Mouse (Mus musculus) T-helper 1 cell (primary cell): ENCODE results near the gene Mgat2.
"Not testable (repeated sequence)": the region's sequence is repeated elsewhere in the genome, so short reads cannot be mapped to it uniquely, and the experiment has no call there.

Experiments used
- in situ Hi-C: fragments of 300-600 bp; cut with MboI, MseI; formaldehyde crosslinking; loops from one replicate; pipeline ENCODE4 v1.15.1; 2025; ENCODE audit warnings: high pct_unique_total_duplicates

The Mgat2 gene

DNA sequence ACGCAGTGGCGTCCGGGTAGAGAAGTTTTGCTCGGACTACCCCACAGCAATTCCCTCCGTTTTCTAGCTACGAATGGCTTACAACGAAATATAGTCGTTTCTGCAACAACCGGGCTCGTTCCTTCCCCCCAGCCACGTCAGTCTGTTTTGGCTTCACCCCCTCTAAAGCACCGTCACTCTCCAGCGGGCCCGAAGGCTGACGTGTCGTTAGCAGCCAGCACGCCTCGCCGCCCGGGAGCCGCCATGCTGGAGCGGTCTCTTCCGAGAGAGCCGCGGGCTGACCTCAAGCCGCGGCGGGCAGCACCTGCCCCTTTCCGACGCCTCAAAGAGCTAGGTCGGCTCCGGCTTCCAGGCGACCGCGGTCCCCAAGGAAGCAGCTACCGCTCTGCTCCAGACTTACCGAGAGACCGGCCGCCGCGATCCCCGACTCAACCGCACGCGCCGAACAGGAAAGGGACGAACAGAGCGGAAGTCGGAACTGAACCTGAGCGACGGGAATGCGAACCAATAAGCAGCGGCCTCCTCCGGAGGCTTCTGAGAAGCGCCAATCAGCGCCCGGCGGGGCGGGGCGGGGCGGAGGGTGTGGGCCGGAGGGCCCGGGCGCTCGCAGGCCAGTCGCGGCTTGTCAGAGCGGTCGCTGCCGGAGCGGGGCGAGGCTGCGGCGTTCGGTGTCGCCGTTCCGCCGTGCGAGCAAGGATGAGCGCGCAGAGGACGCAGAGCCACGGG, at the start of gene Mgat2, which contains the start of gene Rpl36al:
TSS of gene Mgat2 (plus strand) at position 575 of the 726 bp plus-strand sequence.
TSS of gene Rpl36al (minus strand) at position 501 of the 726 bp plus-strand sequence.
- in situ Hi-C loops, result loop anchor here (25.0 kb wide), 2 partner anchors 404 to 1779 kb away; partner anchors contain the start of genes Psma3 and Vcpkmt

DNA sequence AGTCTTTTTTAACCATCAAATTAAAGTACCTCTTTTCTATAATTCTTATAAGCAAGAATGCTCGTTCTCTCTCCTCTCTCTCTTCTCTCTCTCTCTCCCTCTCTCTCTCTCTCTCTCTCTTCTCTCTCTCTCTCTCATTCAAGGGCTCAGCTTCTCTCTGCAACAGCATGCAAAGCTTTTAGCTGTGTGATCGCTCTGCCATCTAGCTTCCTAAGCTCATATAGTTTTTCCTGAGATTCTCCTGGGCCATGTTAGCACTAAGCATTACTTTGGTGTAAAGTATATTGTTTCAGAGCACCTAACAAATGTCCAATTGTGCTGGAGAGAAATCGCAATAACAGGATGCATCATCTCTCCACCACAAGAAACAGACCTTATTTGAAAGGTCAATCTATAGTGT, 44.8 kb upstream of the Mgat2 start:
- in situ Hi-C loops, result no loop called here

DNA sequence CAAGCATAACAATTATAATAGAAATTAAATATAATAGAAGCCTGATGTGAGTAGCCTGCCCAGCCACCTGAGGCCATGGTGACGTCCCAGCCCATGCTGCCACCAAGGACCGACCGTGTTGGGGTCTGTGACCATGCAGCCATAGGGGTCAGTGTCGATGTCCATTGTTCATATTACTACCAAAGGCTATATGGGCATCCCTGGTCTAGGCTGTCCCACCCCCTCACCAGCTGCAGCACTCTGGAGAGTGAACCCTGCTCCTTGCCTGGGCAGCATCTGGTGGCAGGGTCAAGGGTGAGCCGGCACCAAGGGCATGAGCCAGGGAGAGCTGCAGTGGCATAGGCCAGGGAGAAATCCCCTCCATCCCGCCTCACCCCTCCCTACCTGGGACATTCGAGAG, 44.1 kb upstream of the Mgat2 start:
- in situ Hi-C loops, result no loop called here

DNA sequence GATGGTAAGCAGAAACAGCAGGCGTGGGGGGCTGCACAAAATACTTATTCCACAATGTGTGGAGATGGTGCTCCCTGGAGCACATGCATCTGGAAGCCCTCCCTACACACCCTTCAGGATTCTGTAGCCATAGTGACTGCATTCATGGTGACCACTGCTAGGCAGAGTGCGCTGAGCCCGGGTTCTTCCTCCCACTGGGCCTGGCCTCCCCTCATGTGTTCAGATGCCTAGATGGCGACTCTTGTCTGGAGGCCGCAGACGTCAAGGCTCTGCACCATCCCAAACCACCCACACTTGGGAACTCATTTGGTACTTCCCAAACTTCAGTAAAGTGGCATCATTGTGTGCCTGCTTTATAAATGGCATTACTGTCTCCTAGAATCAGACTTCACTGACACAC, 40.5 kb upstream of the Mgat2 start:
- in situ Hi-C loops, result no loop called here

DNA sequence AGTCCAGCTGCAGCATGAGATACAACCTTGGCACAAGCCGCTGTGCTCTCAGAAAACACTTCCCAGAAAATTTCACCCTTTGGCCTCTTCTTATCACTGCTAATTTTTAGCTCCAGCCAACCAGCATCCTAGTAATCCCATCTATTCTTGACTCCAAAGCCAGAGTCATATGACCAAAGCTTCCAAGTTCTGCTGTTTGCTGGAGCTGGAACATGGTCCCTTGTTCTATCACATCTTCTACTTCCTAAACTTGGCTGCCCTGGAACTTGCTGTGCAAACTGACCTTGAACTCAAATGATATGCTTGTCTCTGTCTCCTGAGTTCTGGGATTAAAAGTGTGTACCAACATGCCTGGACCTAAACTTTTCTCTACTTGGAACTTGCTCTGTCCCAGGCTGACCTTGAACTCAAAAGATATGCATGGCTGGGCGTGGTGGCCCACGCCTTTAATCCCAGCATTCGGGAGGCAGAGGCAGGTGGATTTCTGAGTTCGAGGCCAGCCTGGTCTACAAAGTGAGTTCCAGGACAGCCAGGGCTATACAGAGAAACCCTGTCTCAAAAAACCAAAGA, 36.7 kb upstream of the Mgat2 start:
- in situ Hi-C loops, result no loop called here

DNA sequence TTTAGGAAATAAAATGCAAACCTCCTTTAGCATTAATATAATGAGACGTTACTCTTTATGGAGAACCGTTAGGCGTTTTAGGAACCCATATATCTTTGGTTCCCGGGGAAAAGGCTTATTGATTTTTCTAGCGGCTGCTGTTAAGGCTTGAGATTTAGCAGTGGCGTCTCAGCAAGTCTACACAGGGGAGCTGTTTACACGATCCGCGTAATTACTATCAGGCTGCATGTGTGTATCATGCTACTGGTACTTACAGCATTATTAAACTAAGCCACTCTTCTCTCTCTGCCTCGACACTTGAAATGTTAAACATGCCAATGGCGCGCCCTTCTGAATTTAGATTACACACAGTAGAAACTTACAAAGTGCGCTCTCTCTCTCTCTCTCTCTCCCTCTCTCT, 33.9 kb upstream of the Mgat2 start:
- in situ Hi-C loops, result no loop called here

DNA sequence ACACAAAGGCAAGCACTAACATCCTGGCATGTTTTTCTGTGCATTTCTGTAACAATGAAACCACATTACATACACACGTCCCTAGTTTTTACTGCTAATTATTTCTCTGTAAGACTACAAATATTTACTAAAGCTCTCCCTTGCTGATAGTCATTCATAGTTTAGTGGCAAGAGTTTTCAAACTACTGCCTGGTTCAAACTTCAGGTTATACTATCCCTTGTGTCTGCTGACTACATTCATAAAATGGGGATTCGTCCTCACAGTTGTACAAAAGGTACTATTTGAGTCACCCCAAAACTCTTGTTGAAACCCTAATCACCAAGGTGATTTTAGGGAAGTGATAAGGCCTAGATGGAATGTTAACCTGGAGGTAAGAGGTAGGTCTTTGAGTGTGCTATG, 28.0 kb upstream of the Mgat2 start:
- in situ Hi-C loops, result no loop called here

DNA sequence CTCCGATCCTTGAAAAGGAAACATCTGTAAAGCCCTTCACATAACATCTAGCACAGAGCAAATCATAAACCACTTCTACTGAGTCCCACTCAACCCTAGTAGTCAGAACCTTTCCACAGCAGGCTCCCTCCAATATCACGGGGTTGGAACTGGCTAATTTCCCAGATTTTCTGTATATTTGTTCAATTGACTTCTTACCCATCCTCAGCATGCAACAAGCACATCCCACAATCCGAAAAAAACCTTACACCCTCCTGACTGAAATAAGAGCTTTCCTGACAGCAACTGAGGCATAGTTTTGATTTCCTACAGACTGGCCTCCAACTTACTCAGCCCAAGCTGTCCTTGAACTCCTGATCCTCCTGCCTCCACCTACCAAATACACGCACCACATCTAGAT, 27.5 kb upstream of the Mgat2 start:
- in situ Hi-C loops, result no loop called here

DNA sequence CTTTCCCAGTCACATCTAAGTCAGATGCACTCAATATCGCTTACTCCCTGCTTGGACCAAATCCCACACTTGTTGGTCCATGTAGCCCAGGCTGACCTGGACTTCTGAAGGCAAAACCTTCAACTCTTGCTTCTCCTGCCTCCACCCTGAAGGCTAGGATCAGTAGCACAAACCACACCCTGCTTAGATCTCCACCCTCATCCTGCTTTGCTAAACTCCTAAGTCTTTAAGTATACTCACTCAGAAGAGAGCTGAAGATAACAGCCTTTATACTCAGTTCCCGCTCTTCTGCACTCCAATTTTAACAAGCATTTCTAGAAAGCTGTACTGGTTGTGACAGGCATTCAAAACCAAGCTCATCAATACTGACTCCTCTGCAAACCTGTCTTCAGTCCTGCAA, 26.9 kb upstream of the Mgat2 start:
- in situ Hi-C loops, result no loop called here

DNA sequence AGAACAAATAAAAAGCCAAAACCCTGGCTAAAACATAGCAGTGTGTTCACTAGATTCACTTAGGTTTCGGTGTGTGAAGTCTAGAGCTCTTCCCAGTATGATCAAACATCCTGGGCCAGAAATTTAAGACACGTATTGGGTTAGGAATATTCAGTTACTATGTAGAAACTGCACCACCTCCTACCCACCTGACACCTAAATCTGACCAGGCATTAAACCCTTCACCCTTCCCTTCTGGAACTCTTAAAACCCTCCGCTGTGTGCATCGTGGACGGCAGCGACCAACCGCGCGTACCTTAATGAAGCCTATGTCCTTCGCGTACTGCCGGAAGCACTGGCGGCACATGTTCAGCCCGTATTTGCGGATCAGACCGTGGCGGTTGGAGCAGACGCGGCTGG, 25.6 kb upstream of the Mgat2 start:
- in situ Hi-C loops, result no loop called here

DNA sequence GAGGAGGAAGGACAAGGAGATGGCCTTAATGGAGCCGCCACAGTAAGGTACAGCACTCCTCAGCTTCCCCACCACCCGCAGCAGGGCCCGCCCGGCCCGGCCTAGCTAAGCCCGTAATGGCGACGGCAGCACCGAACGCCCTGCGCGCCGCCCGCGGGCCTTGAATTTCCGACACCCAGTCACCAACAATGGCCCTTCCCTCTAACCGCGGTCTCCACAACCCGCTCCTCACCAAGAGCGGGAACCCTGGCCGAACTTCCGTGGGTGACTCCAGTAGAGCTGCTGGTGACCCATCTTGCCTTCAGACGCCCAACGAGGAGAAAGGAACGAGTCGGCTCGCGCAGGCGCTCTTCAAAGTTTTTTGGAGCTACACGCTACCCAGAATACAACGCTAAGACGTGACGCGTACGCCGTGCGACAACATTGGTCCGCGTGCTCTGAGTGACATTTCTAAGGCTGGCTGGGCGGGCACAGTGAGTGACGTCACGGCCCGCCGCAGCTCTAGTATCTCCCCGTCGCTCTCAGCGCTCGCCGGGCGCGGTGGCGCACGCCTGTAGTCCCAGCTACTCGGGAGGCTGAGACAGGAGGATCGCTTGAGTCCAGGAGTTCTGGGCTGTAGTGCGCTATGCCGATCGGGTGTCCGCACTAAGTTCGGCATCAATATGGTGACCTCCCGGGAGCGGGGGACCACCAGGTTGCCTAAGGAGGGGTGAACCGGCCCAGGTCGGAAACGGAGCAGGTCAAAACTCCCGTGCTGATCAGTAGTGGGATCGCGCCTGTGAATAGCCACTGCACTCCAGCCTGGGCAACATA, 25.0 kb upstream of the Mgat2 start, which contains the start of gene Rps29:
TSS of gene Rps29 (minus strand) at position 422 of the 813 bp plus-strand sequence.
- in situ Hi-C loops, result not testable (repeated sequence)

DNA sequence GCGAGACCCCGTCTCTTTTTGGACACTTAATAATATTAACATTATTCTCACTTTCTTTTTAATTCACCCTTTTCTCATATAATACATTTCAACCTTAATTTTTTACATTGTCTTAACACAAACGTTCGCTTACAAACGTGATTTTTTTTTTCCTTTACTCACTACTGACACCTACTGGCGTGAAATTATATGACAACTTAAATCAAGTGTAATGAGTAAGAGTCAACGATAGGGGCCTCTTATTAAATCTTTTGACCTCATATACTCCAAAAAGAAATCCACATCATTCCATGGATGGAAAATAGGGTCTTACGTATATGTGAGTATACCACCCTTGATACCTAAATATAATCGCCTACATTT, 24.4 kb upstream of the Mgat2 start:
- in situ Hi-C loops, result no loop called here

DNA sequence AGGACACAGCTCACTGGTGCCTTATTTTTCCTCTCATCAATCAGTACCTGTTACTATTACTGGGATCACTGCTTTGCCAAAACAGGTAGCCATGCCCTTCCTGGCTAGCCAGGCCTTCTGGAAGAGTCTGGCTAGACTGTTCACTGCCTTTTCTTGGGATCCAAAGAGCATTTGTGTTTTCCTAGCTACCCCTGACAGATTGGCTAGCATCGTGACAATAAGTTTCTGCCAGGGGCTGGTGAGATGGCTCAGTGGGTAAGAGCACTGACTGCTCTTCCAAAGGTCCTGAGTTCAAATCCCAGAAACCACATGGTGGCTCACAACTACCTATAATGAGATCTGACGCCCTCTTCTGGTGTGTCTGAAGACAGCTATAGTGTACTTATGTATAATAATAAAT, 23.3 kb upstream of the Mgat2 start:
- in situ Hi-C loops, result loop anchor here (10.0 kb wide), 1 partner anchor 724 kb away; no protein-coding TSS in a partner anchor

DNA sequence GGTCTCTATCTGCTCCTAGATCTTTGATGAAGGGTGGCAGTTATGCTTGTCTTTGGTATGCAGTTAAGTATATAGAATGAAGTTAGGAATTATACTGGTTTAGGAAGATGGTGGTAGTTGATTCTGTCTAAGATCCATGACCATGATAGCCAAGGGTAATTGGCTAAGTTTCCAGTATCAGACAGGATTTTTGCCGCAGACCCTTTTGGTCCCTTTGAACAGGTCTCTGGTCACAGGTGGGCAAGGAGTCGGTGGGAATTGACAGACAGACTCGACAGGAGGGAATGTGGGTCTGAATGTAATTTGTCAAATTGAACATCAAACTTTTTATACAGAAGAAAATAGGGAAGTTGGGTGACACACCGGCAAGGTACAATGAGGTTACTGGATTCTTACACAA, 20.4 kb upstream of the Mgat2 start:
- in situ Hi-C loops, result loop anchor here (10.0 kb wide), 1 partner anchor 721 kb away; no protein-coding TSS in a partner anchor

DNA sequence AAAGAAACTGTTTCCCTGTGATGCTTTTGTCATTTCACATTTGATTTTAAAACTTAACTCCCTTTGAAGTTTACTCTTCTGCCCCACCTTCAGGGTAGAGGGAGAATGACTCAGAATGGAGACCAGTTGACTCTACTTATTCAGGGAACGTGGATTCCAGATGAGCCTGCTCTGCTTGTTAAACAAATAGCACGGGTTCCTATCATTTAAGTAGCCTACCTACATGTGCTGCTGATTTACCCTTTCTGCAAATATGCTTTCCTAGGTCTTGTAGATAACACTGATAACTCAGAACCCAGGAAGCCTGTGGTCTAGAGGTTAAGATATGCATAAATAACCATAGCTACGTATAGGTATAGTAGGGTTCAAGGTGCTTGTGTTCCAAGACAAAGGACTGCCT, 19.1 kb upstream of the Mgat2 start:
- in situ Hi-C loops, result loop anchor here (10.0 kb wide), 1 partner anchor 720 kb away; no protein-coding TSS in a partner anchor

DNA sequence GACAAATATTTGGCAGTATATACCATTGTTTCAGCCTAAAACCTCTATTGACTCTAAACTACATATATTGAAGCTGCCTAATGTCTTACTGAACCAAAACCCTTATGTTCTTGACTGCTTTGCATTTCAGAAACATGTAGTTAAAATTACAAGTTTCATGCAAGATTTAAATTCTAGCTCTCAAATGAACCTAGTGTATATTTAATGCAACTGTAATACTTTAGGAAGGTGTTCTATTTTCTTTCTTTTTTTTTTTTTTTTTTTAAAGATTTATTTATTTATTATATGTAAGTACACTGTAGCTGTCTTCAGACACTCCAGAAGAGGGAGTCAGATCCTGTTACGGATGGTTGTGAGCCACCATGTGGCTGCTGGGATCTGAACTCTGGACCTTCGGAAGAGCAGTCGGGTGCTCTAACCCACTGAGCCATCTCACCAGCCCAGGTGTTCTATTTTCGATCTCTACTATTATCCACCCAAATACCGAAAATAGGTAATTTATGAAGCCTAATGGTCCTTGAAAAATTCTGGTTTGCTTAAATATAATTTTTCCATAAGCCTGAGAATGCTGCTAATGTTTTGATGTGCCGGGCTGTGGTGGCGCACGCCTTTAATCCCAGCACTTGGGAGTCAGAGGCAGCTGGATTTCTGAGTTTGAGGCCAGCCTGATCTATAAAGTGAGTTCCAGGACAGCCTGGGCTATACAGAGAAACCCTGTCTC, 16.9 kb upstream of the Mgat2 start:
- in situ Hi-C loops, result loop anchor here (10.0 kb wide), 1 partner anchor 718 kb away; no protein-coding TSS in a partner anchor

DNA sequence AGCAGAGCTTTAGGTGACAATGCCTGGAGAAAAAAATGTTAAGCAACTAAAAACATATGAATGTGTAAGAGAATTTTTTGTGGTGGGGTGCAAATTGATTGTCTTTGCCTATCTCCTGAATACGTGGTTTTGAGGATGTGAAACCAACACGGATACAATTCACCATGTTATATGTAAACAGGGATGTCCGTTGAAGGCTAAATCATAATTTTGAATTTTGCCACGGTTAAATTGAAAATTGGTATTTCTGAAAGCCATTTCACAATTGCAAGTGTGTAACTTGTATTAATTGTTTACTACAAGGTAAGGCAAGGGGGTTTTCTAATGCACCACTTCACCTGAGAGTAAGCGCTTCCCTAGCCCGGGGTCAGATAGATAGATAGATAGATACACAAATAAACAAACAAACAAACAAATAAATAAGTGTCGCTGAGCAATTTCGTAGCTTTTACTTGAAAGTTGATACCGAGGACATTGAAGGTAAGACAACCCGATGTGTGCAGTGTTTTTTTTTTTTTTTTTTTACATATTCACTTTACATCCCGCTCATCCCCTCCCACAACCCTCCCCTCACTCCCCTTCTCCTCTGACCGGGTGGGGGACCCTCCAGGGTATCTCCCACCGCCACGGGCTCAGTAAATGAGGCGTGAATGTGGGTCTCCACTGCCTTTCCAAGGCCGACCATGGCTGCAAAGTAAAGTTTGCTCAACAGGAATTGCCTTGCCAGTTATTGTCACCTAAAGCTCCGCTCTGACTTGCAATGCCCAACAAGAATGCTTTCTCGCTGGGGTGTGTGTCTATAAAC, 16.1 kb upstream of the Mgat2 start:
- in situ Hi-C loops, result loop anchor here (10.0 kb wide), 1 partner anchor 717 kb away; no protein-coding TSS in a partner anchor

DNA sequence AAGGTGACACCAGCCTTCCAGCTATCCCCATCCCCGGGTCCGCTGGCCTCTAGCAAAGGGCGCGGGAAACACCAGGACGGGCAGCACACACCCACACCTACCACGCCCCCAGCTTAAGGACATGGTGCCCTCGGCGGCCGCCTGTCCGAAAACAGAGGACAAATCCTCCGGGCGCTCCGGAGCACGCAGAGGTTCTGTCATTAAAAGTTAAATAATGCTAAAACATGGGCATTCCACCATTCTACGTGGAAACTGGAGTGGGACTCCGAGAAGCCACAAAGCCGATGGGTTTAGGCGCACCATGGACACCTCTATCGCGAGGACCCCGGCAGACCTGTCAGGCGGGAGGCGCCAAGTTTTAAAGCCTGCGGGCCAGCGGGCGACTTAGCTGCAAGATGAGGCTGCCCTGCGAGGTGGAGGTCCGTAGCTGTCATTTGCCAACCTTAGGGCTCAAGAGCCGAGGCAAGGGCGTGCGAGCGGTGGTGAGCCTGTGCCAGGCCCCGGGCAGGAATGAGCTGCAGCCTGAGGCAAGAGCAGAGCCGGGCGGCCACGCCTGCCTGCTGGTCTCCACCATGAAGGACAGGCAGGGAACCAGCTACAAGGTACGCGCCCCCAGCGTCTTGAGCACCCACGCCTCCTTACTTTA, 15.4 kb upstream of the Mgat2 start, which contains the start of gene Lrr1:
TSS of gene Lrr1 (plus strand) at position 354 of the 646 bp plus-strand sequence.
- in situ Hi-C loops, result loop anchor here (10.0 kb wide), 1 partner anchor 716 kb away; no protein-coding TSS in a partner anchor

DNA sequence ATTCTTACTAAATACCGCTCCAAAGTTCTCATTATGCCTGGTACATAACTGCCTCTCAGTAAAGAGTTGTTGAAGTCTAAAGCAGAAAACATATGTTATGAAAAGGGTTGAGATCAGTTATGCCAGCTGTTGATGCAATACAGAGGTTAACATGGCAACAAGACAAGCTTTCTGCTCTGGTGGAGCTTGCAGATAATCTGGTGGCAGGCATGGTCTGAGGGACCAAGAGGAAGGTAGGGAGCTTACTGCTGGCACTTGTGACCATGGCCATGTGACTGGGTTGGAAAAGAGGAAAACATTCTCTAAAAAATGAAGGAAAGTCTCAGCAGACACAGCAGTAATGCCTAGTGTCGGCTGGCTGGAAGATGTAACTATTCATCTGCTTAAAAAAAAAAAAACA, 12.7 kb upstream of the Mgat2 start:
- in situ Hi-C loops, result no loop called here

DNA sequence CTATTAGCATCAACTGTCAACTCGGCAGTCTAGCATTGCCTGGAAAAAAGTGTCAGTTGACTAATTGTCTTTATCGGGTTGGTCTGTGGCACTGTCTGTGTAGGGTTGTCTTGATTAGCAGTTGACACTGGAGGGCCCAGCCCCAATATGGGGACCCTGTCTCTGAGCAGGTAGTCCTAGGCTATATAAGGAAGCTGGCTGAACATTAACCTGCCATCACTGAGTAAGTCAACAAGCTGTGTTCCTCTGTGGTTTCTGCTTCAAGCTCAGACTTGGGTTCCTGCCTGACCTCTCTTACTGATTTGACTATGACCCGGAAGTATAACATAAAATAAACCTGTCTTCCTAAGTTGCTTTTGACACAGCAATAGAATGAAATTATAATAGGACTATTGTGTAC, 8.0 kb upstream of the Mgat2 start:
- in situ Hi-C loops, result loop anchor here (25.0 kb wide), 2 partner anchors 411 to 1786 kb away; partner anchors contain the start of genes Psma3 and Vcpkmt
